Mouse (Mus musculus) lung, postnatal 0 days (tissue): ENCODE measurements at regions not wholly inside any gene's neighbourhood (a gene's known extent, or its start where the extent isn't known, plus 50 kb on each side); places are given as distances from the start of the nearest gene placed in this dataset.

Source experiments
- CTCF ChIP-seq: IDR thresholded peaks from 2 replicates; pipeline ENCODE4 v1.5.1; 2016; ENCODE audit warnings: antibody characterized with exemption, mild to moderate bottlenecking
- EP300 ChIP-seq: IDR thresholded peaks from 2 replicates; pipeline ENCODE4 v1.6.1; 2016; ENCODE audit warnings: antibody characterized with exemption, mild to moderate bottlenecking, control low read depth

GRCm38 (mm10) chr1:164997660-164998059 lies 62.3 kb upstream of the Xcl1 start:
- TF ChIP-seq CTCF (no peak), EP300 (no peak)
